Mouse (Mus musculus): ENCODE data around the gene Cst8.
A peak's percentile ranks its signal among the peaks of the same experiment; 100 is the strongest.
"Not testable (repeated sequence)": the region's sequence is repeated elsewhere in the genome, so short reads cannot be mapped to it uniquely, and the experiment has no call there.

Gene Cst8

DNA sequence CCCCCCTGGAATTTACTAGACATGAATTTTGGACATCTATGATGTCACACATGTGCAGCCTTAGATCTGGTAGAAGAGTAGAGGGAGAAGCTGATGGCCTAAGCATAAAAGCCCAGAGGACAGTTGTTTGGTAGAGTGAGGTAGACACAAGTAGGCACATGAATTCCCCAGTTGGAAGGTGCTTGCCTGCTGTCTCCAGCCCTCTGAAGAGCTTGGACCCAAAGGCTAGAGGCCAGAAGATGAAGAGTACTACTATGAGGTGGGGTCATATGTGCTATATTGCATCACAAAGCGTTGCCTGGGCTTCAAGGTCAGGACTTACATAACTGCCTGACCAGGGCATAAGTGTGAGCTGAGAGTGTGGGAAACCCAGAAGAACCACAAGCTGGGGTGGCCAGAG, at the start of gene Cst8:
Gene Cst8 (plus strand): TSS at position 301 of the 400 bp plus-strand sequence.
- no peak for DNase-seq (ENCODE audit: low read depth, low spot score)

DNA sequence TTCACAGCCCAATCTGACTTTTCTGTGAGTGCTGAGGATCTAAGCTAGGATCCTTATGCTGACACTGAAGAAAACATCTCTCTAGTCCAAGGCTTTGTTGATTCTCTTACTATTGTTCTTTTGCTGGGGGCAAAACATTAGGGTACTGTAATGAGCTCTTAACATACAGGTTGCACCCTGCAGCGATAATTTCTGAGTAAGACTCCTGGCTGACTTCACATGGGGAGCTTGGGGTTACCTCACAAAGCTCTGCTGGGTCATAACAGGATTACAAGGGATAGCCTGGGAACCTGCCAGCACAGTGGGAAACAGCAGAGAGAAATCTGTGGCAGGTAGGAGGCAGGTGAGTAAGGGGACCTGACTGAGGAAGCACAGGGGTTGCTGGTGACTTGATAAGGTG, 48.5 kb upstream of the Cst8 start, which contains the start of gene Cstl1:
Gene Cstl1 (plus strand): TSS at position 301 of the 400 bp plus-strand sequence.
- DNase-seq (ENCODE audit: low read depth, low spot score) = no peak

DNA sequence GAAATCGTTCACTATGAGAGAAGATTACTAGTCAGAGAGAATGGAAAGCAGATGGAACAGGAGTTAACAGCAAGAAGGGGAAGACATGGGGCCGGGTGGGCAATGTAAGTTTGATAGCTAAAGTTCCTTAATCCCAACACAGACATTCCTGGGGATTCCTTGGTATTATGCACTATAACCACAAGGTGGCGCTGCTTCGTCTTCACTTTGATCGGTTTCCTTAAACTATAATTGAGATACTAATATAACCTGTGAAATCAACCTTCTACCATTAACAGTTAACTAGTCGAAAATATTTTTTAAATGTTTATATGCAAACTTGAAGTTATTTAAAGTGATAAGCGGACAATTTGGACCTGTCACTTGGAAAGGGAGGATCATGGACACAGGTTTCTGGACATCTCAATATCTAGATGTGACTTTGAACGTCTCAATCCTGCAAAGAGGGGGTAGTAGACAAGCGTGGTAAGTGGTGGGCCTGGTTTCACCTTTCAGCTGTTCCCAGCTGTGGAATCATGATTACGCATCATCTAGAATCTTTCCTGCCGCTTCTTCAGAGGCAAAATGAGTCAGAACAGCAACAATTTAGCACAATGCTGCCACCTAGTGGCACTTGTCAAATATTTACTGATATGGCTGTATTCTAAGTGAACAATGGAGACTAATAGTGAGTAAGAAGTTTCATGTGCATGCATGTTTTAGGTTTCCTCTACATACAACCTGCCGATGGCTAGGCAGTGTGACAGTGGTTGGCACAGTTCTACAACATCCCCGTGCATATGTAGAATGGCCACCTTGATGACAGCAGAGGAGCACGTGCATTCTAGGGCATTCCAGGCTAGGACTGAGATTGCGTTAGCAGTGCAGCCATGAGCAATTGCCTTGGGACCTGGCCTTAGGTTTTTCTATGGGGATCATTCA, 46.4 kb upstream of the Cst8 start:
- DNase-seq (ENCODE audit: low read depth, low spot score) = peak; percentile 53

DNA sequence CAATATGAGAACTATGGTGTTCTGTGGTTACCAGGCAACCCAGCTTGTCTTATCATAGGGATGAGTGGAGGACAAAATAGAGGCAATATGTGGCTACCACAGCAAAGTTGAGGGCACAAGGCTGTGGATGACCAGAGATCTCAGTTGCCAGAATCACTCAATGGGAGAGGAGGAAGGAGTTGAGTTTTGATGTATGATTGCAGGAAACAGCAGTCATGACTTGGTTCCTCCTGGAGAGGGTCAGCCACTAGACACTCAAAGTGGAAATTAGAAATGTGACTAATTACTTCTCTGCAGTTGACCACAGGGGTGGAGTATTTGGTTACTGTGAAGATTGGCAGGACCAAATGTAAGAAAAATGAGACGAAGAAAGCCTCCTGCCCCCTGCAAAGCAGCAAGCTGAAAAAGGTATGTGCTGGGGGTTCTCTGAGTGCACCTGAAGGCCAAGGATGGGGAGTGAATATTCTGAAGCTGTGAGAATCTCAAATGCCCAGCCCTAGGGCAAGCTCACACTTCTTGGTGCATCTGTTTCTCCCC, 44.2 kb upstream of the Cst8 start:
- no peak for DNase-seq (ENCODE audit: low read depth, low spot score)

DNA sequence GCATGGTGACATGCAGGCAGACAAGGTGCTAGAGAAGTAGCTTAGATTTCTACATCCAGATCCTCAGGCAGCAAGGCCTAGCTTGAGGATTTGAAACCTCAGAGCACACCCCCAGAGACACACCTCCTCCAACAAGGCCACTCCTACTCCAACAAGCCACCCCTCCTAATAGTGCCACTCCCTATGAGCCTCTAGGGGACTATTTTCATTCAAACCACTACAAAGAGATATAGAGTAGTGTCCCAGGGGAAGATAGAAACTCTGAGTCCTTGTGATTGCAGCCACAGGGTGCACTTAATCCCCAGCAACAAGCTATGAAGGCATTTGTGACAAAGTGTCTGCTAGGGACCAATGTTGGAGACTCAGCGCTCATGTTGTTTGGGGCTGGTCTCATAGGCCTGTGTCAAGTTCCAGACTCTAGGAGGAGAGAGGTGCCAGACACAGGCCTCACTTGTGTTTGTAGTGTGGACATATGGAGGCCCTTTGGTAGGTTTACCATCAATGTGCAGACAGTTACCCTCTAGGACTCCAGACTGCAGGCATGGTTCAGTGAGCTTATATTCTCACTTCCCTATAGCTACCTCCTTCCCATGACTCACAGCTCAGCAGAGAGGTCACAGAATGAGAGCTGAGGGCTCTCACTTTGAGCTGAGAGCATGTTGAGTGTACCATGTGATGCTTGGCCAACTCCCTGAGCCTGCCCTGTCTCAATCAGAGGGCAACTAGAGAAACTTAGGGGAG, 34.8 kb upstream of the Cst8 start:
- DNase-seq (ENCODE audit: low read depth, low spot score) = no peak

DNA sequence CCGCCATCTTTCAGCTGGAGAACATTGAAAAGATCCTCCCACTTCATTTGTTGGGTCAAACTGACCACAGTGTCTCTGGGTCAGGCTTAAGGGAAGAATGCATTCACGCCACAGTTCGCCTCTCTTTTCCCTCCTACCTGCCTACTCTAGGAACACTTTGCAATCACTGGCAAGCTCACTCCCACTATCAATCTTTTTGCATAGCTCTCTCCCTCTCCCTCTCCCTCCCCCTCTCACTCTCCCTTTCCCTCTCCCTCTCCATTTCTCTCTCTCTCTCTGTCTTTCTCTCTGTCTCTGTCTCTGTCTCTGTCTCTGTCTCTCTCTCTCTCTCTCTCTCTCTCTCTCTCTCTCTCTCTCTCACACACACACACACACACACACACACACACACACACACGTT, 27.2 kb upstream of the Cst8 start, which contains the start of gene Cst11:
Gene Cst11 (minus strand): TSS at position 101 of the 400 bp plus-strand sequence.
- not testable (repeated sequence) for DNase-seq (ENCODE audit: low read depth, low spot score)

GRCm38 (mm10) chr2:148781709-148782108, 16.9 kb upstream of the Cst8 start, which contains the start of gene 8030411F24Rik:
8030411F24Rik (plus strand) TSS chr2:148782009.
- DNase-seq (ENCODE audit: low read depth, low spot score) = no peak

DNA sequence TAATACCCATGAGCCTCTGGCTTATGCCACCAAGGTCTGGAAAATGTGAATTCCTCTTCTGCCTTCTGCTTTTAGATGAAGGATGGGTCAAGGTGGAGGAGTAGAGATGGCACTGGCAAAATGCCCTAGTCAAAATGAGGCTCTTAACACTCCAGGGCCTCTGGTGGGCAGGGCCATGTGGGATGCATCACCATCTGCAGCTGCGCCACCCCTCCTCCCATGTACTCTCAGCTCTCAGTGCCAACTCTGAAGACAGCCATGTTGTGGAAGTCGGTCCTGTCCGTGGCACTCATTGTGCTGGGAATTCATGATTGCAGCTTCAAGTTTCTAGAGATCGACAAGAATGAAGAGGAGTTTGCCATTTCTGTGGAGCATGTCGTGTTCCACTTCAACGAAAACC, 9.4 kb upstream of the Cst8 start, which contains the start of gene Cst12:
Gene Cst12 (plus strand): TSS at position 220 of the 400 bp plus-strand sequence.
- no peak for DNase-seq (ENCODE audit: low read depth, low spot score)

- DNase-seq (ENCODE audit: low read depth, low spot score) = no peak
These were observed 2.9 kb downstream of the Cst8 start for GRCm38 (mm10) chr2:148801491-148801921.

DNA sequence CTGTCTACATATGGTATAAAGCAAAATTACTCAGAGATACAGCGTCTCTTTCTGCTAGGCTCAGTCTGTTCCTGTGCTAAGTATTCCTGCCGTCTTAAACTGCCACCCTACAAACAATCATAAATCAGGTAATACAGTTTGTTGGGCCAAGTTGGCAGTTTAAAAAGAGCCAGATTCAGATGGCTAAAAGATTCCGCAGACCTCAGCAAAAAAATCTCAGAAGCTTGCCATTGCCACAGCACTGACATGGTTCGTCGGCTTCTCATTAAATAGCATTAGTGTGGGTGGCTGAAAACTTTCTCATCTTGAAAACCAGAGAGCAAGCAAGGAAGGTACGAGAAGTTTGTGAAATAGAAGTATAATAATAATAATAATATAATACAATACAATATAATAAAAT, 8.1 kb downstream of the Cst8 start:
- no peak for DNase-seq (ENCODE audit: low read depth, low spot score)

- DNase-seq (ENCODE audit: low read depth, low spot score) = no peak
These were observed 21.3 kb downstream of the Cst8 start, which contains the start of gene Cst13 for GRCm38 (mm10) chr2:148819909-148820308. Cst13 (plus strand) TSS chr2:148820081.

- no peak for DNase-seq (ENCODE audit: low read depth, low spot score)
These were observed 27.4 kb downstream of the Cst8 start for GRCm38 (mm10) chr2:148825986-148826385.

GRCm38 (mm10) chr2:148834912-148835311, 36.3 kb downstream of the Cst8 start, which contains the start of gene Cst9:
Cst9 (plus strand) TSS chr2:148835147.
- no peak for DNase-seq (ENCODE audit: low read depth, low spot score)

DNA sequence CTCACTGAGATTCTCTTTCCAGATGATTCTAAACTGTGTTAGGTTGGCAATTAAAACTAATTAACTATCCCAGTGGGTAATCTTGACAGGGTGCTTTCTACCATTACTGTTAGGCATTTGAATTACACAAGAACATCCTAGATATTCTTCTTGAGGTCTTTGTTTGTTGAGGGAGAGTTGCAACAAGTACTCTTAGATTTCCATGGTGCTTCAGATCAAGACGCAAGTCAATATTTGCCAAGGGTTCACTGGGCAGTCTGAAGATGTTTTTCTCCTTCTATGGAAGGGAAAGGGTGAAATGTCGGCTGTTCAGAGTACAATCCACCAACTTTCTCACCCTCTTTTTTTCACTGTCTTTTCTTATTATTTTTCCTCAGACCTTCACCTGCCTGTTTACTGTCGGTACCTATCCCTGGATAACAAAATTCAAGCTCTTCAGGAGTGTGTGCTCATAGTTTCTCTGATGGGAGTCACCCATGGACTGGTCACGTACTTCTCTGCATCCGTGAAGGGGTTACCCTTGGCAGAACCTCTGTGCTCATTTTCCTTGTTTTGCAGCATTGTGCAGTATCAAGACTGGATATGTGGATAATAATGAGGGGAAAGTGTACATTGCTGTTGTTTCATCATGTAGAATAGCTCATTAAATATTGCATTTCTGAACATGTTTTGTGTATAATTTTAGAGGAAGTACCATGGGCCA, 39.6 kb downstream of the Cst8 start:
- DNase-seq (ENCODE audit: low read depth, low spot score) = no peak

GRCm38 (mm10) chr2:148839224-148839623, 40.6 kb downstream of the Cst8 start:
- DNase-seq (ENCODE audit: low read depth, low spot score) = no peak

- peak; percentile 55 for DNase-seq (ENCODE audit: low read depth, low spot score)
These were observed 52.7 kb downstream of the Cst8 start for GRCm38 (mm10) chr2:148851116-148851906.

Data from WW6 (cell line).